Mouse (Mus musculus): ENCODE data around the gene Leng9. TPM values are rescaled to one million over a fixed set of nuclear protein-coding genes. Genes with fewer than 3 reads are reported as not detected.

Leng9 gene
- polyA plus RNA-seq, 1 experiment from 2014 or later = 0.83 TPM

DNA sequence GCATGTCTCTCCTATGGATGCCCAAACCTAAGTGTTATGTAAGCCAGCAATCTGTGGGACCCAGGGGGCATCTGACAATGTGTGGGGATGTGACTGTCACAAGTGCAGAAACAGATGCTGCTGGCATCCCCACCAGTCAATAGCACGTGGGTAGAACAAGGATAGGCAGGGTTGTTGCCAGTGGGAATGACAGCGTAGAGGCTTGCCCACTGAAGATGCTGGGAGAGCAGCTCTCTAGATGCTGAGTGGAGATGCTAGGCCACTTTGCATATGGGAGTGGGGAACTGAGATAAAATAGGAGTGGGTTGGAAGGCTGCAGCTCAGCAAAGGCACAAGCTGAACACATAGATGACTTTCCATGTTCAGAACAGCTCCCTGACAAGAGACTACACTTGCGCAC is 17.6 kb downstream of the Leng9 start:
- no peaks in the 10 kb centered on the region for H3K9me3 ChIP-seq (replicated peaks)
- no peaks in the 10 kb centered on the region for H3K27me3 ChIP-seq
- H3K4me3 ChIP-seq (replicated peaks) = no peak overlapping the region
- peaks cover 19% of the 10 kb centered on the region for H3K4me1 ChIP-seq (replicated peaks)
- no peak overlapping the region for H3K9ac ChIP-seq
- ATAC-seq (ENCODE audit: low read depth) = no peak
- H3K36me3 ChIP-seq = no peaks in the 10 kb centered on the region
- no peak overlapping the region for H3K4me2 ChIP-seq
- H3K27ac ChIP-seq = no peak overlapping the region
- DNase-seq = no peak
- WGBS (ENCODE audit: insufficient replicate concordance) = 74% methylated on average over 3 of the region's 3 CpGs

DNA sequence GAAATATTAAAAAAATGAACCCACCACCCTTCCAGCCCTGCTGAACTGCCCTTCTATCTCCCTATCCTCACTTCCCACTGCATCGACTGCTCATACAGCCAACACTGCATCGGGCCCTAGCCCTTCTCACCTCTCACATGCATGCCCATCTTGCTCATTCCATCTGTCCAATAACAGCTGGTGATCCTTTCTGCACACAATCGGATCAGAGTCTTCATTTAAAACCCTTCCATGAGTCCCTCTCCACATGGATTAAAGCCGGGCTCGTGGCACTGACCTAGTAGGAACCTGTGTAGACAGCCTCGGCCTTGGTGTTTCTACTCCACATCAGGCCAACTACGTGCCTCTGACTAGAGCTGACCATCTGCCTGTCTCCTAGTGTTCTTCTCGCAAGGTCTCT is 18.2 kb downstream of the Leng9 start:
- Histone ChIP-seq H3K4me3 (replicated peaks) (no peak overlapping the region), H3K9me3 (replicated peaks) (no peaks in the 10 kb centered on the region), H3K36me3 (no peaks in the 10 kb centered on the region), H3K4me2 (no peak overlapping the region), H3K27me3 (no peaks in the 10 kb centered on the region), H3K9ac (no peak overlapping the region), H3K4me1 (replicated peaks) (peaks cover 18% of the 10 kb centered on the region), H3K27ac (no peak overlapping the region)
- 74% methylated on average over 8 of the region's 8 CpGs for WGBS (ENCODE audit: insufficient replicate concordance)
- ATAC-seq (ENCODE audit: low read depth) (no peak), DNase-seq (no peak)

DNA sequence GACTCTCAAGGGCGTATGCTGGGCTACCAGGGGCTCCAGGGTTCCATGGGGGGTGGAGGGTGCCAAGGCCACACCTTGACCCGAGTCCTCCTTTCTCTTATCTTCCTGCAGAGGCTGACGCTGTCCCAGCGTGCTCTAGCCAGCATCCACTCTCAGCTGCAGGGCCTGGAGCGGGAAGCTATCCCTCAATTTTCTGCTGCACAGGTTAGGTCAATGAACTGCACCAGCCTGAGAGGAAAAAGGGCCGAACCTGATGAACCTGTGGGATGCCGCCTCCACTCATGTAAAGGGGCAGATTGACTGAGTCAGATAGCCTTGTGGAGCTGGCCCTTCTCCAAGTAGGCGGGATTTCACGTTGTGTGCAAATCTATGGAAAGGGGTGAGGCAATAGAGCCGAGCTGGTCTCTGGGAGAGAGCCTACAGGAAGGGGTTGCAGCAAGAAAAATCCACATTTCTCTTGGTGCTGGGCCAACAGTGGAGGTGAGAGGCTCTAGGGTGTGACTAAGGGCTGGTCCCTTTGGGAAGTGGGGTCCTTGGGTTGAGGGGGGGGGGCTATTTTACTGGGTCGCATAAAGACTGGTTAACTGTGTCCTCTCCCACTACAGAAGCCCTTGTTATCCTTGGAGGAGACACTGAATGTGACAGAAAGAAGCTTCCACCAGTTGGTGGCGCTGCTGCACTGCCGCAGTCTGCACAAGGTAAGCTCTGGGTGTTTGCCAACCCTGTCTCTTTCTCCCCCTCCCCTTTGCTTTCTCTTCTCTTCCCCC is 19.3 kb downstream of the Leng9 start:
- peak; percentile 70 for ATAC-seq (ENCODE audit: low read depth)
- DNase-seq = peak; percentile 58
- no peaks in the 10 kb centered on the region for H3K27me3 ChIP-seq
- no peak overlapping the region for H3K4me2 ChIP-seq
- peaks cover 17% of the 10 kb centered on the region for H3K4me1 ChIP-seq (replicated peaks)
- no peak overlapping the region for H3K4me3 ChIP-seq (replicated peaks)
- WGBS (ENCODE audit: insufficient replicate concordance) = 30% methylated on average over 13 of the region's 13 CpGs
- H3K27ac ChIP-seq = no peak overlapping the region
- no peaks in the 10 kb centered on the region for H3K9me3 ChIP-seq (replicated peaks)
- no peak overlapping the region for H3K9ac ChIP-seq
- H3K36me3 ChIP-seq = no peaks in the 10 kb centered on the region

DNA sequence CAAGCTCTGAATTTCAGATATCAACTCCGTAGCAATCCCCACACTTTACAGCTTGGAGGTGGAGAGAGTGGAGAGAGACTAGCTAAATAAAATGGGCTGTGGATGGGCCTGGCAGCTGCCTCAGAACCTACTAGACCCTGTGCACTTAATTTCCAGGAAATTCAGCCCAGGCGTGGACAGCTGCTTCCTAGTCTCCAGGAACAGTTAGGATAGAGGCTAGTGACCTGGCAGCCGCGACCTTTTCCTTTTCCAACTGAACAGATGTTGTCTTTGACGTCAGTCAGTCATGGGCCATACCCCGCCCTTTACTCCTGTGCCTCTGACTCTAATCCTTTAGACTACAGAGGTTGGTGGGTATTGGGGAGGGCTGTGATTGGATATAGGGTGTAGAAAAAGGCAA is 21.3 kb downstream of the Leng9 start:
- H3K4me1 ChIP-seq (replicated peaks) = peaks cover 5% of the 10 kb centered on the region; the same call in 1 of the 2 replicates
- ATAC-seq (ENCODE audit: low read depth) = no peak
- H3K36me3 ChIP-seq = no peaks in the 10 kb centered on the region
- WGBS (ENCODE audit: insufficient replicate concordance) = 55% methylated on average over 6 of the region's 6 CpGs
- H3K9ac ChIP-seq = no peak overlapping the region
- no peak overlapping the region for H3K4me2 ChIP-seq
- H3K27ac ChIP-seq = no peak overlapping the region
- no peak for DNase-seq
- no peak overlapping the region for H3K4me3 ChIP-seq (replicated peaks)
- H3K27me3 ChIP-seq = no peaks in the 10 kb centered on the region
- no peaks in the 10 kb centered on the region for H3K9me3 ChIP-seq (replicated peaks)

DNA sequence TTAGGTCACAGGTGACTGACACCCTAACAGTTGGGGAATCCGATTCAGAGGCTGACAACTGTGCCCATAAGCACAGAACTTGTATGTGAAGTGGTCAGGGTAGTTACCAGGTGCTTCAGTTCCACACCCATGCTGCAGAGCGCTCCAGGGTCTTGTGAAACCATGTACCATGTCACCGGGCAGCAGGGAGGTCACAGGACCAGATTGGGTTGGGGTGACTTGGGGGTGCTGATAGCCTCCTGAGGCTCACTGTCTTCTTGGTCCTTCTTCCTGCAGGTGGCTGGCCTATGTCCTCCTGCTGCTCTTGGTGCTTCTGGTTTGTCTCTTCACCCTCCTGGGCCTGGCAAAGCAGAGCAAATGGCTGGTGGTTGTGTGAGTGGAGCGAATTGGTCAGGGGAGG is 22.3 kb downstream of the Leng9 start:
- DNase-seq = no peak
- WGBS (ENCODE audit: insufficient replicate concordance) = 66% methylated on average over 4 of the region's 4 CpGs
- Histone ChIP-seq H3K4me2 (no peak overlapping the region), H3K4me1 (replicated peaks) (peaks cover 5% of the 10 kb centered on the region; the same call in 1 of the 2 replicates), H3K9ac (no peak overlapping the region), H3K27ac (no peak overlapping the region), H3K36me3 (no peaks in the 10 kb centered on the region), H3K27me3 (no peaks in the 10 kb centered on the region), H3K9me3 (replicated peaks) (no peaks in the 10 kb centered on the region), H3K4me3 (replicated peaks) (no peak overlapping the region)
- no peak for ATAC-seq (ENCODE audit: low read depth)

DNA sequence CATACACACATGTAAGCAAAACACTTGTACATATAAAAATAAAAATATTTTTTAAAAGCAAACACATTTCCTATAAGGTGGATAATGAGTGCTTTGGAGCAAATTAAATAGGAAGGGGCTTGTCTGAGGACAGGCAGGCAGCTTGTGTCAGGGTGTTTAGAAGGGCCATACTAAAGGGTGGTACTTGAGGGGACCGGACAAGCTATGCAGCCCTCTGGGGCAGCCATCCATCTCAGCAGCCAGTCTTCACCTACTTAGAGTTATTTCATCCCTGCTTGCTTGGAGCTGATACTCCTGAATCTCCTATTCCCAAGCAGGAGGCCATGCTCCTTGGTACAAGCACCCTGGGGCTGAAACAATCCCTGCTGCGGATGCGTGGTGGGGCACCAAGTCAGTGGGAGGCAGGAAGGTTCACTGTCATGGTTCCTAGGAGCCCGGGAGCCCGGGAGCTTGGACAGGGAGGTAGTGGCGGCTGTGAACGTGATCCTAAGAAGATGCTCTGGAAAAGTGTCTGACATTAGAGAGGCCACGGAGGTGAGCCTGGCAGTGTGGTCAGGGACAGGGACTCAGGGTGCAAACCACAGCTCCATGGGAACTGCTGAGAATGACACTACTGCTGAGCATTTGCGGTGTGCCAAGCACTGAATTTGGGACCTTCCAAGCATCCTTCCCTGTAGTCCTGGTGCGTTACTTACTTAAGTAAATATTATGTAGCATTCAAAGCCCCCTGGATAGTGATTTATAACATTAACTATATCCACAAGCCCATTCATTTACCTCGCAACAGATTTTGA is 23.0 kb downstream of the Leng9 start:
- Histone ChIP-seq H3K27ac (no peak overlapping the region), H3K4me2 (no peak overlapping the region), H3K9me3 (replicated peaks) (no peaks in the 10 kb centered on the region), H3K4me1 (replicated peaks) (peaks cover 5% of the 10 kb centered on the region; the same call in 1 of the 2 replicates), H3K4me3 (replicated peaks) (no peak overlapping the region), H3K36me3 (no peaks in the 10 kb centered on the region), H3K27me3 (peaks cover 4% of the 10 kb centered on the region; the same call in 1 of the 2 replicates), H3K9ac (no peak overlapping the region)
- DNase-seq (no peak), ATAC-seq (ENCODE audit: low read depth) (no peak)
- 72% methylated on average over 11 of the region's 11 CpGs for WGBS (ENCODE audit: insufficient replicate concordance)

DNA sequence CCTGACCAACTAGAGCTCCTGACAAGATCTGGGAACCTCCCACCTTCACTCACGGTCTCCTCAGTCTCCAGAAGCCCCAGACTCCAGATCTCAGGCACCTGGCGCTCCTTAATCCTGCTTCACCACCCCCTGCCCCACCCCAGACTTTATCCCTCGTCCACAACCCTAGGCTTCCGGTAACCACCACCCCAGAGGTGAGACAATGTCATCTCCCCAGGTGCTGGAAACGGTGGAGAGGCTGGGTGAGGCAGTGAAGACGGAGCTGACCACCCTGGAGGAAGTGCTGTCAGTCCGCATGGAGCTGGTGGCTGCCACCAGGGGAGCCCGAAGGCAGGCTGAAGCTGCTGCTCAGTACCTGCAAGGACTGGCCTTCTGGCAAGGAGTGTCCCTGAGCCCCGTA is 24.9 kb downstream of the Leng9 start:
- Histone ChIP-seq H3K9ac (no peak overlapping the region), H3K4me1 (replicated peaks) (no peaks in the 10 kb centered on the region), H3K27me3 (peaks cover 21% of the 10 kb centered on the region), H3K27ac (no peak overlapping the region), H3K4me3 (replicated peaks) (no peak overlapping the region), H3K4me2 (no peak overlapping the region), H3K36me3 (no peaks in the 10 kb centered on the region), H3K9me3 (replicated peaks) (no peaks in the 10 kb centered on the region)
- 20% methylated on average over 9 of the region's 9 CpGs for WGBS (ENCODE audit: insufficient replicate concordance)
- DNase-seq (no peak), ATAC-seq (ENCODE audit: low read depth) (no peak)

DNA sequence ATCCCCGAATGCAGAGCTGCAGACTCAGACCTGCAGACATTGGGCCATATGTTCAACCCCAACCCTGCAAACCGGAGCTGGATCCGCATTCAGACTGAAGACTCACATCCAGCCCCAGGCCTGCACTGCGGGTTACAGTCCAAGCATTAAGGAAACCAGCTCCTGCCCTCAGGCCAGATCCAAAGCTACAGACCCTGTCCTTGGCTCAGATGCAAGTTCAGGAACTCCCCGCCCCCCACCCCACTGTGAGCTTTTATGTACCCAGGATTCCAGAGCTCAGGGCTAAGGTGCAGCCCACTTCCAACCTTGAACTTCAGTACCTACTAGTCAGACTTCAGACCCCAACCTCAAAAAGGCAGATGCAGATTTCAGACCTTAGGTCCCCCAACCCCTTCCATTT is 25.3 kb downstream of the Leng9 start:
- WGBS (ENCODE audit: insufficient replicate concordance) = 32% methylated on average over 5 of the region's 5 CpGs
- Histone ChIP-seq H3K4me3 (replicated peaks) (no peak overlapping the region), H3K4me2 (no peak overlapping the region), H3K36me3 (no peaks in the 10 kb centered on the region), H3K27me3 (peaks cover 25% of the 10 kb centered on the region), H3K27ac (no peak overlapping the region), H3K4me1 (replicated peaks) (no peaks in the 10 kb centered on the region), H3K9me3 (replicated peaks) (no peaks in the 10 kb centered on the region), H3K9ac (no peak overlapping the region)
- ATAC-seq (ENCODE audit: low read depth) = no peak
- no peak for DNase-seq

DNA sequence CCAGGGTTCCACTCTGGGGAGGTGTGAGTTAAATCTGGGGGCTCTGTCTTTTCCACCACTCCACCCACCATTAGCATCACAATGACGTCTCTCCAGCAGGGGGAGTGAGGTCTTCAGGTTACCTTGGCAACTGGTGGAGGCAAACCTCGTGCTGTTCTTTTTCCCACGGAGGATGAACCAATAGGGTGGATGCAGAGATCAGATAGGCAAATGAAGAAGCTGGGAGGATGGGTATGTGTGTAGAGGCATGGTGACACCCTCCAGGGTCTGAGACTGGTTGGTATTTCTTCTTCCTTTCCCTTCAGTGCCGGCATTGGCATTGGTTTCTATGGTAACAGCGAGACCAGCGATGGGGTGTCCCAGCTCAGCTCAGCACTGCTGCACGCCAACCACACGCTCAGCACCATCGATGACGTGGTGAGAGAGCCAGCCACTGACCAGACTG is 25.8 kb downstream of the Leng9 start:
- DNase-seq (no peak), ATAC-seq (ENCODE audit: low read depth) (peak; percentile 40; the same call in 1 of the 2 replicates)
- no peak overlapping the region for H3K4me3 ChIP-seq (replicated peaks)
- H3K9ac ChIP-seq = no peak overlapping the region
- H3K4me2 ChIP-seq = no peak overlapping the region
- no peaks in the 10 kb centered on the region for H3K9me3 ChIP-seq (replicated peaks)
- H3K27ac ChIP-seq = no peak overlapping the region
- H3K36me3 ChIP-seq = no peaks in the 10 kb centered on the region
- H3K27me3 ChIP-seq = peaks cover 30% of the 10 kb centered on the region
- WGBS (ENCODE audit: insufficient replicate concordance) = 7% methylated on average over 10 of the region's 10 CpGs
- H3K4me1 ChIP-seq (replicated peaks) = peaks cover 2% of the 10 kb centered on the region

DNA sequence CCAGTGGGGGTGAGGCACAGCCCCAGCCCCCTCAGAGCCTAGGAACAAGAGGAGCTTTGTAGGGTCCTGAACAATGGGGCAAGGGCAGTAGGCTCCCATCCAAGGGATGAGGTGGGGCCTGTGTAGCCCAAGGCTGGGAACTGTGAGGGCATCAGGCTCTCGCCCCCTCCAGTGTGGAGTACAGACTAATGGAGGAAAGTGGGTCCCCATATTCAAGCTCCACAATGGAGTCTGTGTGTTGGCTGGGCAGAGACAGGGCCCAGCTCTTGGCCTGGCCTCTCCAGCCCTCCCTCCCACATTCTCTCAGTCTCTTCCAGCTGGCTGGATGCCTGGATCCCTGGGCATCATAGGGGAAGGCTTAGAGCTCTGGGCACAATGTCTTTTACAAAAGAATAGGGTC is 26.4 kb downstream of the Leng9 start:
- H3K9ac ChIP-seq = no peak overlapping the region
- peaks cover 3% of the 10 kb centered on the region for H3K4me1 ChIP-seq (replicated peaks)
- ATAC-seq (ENCODE audit: low read depth) (no peak), DNase-seq (no peak)
- WGBS (ENCODE audit: insufficient replicate concordance) = 46% methylated on average over 1 of the region's 1 CpGs
- H3K27me3 ChIP-seq = peaks cover 36% of the 10 kb centered on the region
- no peak overlapping the region for H3K27ac ChIP-seq
- no peaks in the 10 kb centered on the region for H3K9me3 ChIP-seq (replicated peaks)
- H3K4me2 ChIP-seq = no peak overlapping the region
- no peaks in the 10 kb centered on the region for H3K36me3 ChIP-seq
- H3K4me3 ChIP-seq (replicated peaks) = no peak overlapping the region

DNA sequence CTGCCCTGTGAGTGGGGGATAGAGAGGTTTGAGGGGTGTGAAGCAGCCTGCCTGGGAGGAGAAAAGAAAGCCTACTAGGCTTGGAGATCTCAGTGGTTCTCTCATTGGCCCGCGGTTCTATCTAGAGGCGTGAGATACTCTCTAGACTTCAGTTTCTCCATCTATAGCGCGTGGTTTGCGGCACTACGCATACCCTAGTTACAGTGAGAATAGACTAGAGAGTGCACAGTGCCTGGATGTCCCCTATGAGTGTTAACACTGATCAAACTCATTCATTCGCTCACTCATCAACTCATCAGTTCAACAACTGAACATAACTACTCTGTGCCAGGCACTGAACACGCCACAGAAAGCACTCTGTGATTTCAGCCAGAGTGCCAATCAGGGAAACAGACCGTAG is 27.4 kb downstream of the Leng9 start:
- peaks cover 3% of the 10 kb centered on the region for H3K4me1 ChIP-seq (replicated peaks)
- H3K36me3 ChIP-seq = no peaks in the 10 kb centered on the region
- no peak overlapping the region for H3K4me3 ChIP-seq (replicated peaks)
- no peak for DNase-seq
- ATAC-seq (ENCODE audit: low read depth) = no peak
- H3K9me3 ChIP-seq (replicated peaks) = no peaks in the 10 kb centered on the region
- H3K9ac ChIP-seq = no peak overlapping the region
- no peak overlapping the region for H3K27ac ChIP-seq
- no peak overlapping the region for H3K4me2 ChIP-seq
- 69% methylated on average over 10 of the region's 10 CpGs for whole genome bisulfite sequencing (ENCODE audit: insufficient replicate concordance)
- H3K27me3 ChIP-seq = peaks cover 42% of the 10 kb centered on the region

All from liver, embryonic 13.5 days (tissue).